Mouse (Mus musculus) adrenal gland, postnatal 0 days (tissue): ENCODE measurements around the gene 4930451I11Rik. TPM values are rescaled to one million over a fixed set of nuclear protein-coding genes. Genes with fewer than 3 reads are reported as not detected.

Experiments used
- polyA plus RNA-seq: library from polyadenylated mRNA; unstranded; fragments of >200 nt; fragmentation: Nextera tagmentation; extraction: Ambion mirVana; gene quantifications from 2 replicates; pipeline ENCODE4 v1.2.1, GENCODE M21; 2015

4930451I11Rik gene
- polyA plus RNA-seq, result not detected in 2 replicates

GRCm38 (mm10) chr7:126831539-126831938 is at the start of gene 4930451I11Rik:
Gene 4930451I11Rik (minus strand): TSS chr7:126831639.

GRCm38 (mm10) chr7:126862147-126862784 is 30.8 kb upstream of the 4930451I11Rik start, which contains the start of gene Ino80e:
Gene Ino80e (minus strand): TSS chr7:126862377.

GRCm38 (mm10) chr7:126861429-126862130 is 30.1 kb upstream of the 4930451I11Rik start, which contains the start of gene Hirip3:
Gene Hirip3 (plus strand): TSS chr7:126861972.

GRCm38 (mm10) chr7:126847116-126847420 is 15.6 kb upstream of the 4930451I11Rik start, which contains the start of gene Doc2a:
Gene Doc2a (plus strand): TSS chr7:126847416.

GRCm38 (mm10) chr7:126797411-126798126 is 33.9 kb downstream of the 4930451I11Rik start, which contains the start of gene Fam57b:
Gene Fam57b (plus strand): TSS chr7:126797668.

GRCm38 (mm10) chr7:126791851-126792720 is 39.4 kb downstream of the 4930451I11Rik start, which contains the start of gene Ppp4c:
Gene Ppp4c (minus strand): TSS chr7:126792496.

GRCm38 (mm10) chr7:126780971-126781635 is 50.3 kb downstream of the 4930451I11Rik start, which contains the start of gene Tbx6:
Gene Tbx6 (plus strand): TSS chr7:126781483.

Other genes with a start within 250 kb of the 4930451I11Rik start
- 0.87 and 1.9 TPM in 2 replicates for gene Apobr, start 246.7 kb downstream of the 4930451I11Rik start, polyA plus RNA-seq
- gene Cln3, start 245.8 kb downstream of the 4930451I11Rik start, polyA plus RNA-seq, result 18.2 and 21.2 TPM in 2 replicates
- not detected in 2 replicates for gene Il27, start 236.7 kb downstream of the 4930451I11Rik start, polyA plus RNA-seq
- 25.1 and 37.7 TPM in 2 replicates for gene Nupr1, start 200.8 kb downstream of the 4930451I11Rik start, polyA plus RNA-seq
- gene Sgf29, start 182.3 kb downstream of the 4930451I11Rik start, polyA plus RNA-seq, result 21.8 and 29.0 TPM in 2 replicates
- gene Sult1a1, start 155.2 kb downstream of the 4930451I11Rik start, polyA plus RNA-seq, result 41.3 and 56.5 TPM in 2 replicates
- gene Bola2, start 136.2 kb downstream of the 4930451I11Rik start, polyA plus RNA-seq, result 164 and 213 TPM in 2 replicates
- 7.1 and 8.3 TPM in 2 replicates for gene Slx1b, start 135.9 kb downstream of the 4930451I11Rik start, polyA plus RNA-seq
- gene Coro1a, start 123.9 kb downstream of the 4930451I11Rik start, polyA plus RNA-seq, result 30.5 and 42.8 TPM in 2 replicates
- gene Mapk3, start 72.0 kb downstream of the 4930451I11Rik start, polyA plus RNA-seq, result 85.9 and 91.2 TPM in 2 replicates
- gene Gdpd3, start 65.3 kb downstream of the 4930451I11Rik start, polyA plus RNA-seq, result 1.4 and 2.6 TPM in 2 replicates
- gene Ypel3, start 54.7 kb downstream of the 4930451I11Rik start, polyA plus RNA-seq, result 268 and 297 TPM in 2 replicates
- gene Tbx6, start 50.2 kb downstream of the 4930451I11Rik start, polyA plus RNA-seq, result 0.07 and 0.25 TPM in 2 replicates
- gene Ppp4c, start 39.1 kb downstream of the 4930451I11Rik start, polyA plus RNA-seq, result 149 and 172 TPM in 2 replicates
- gene Fam57b, start 34.0 kb downstream of the 4930451I11Rik start, polyA plus RNA-seq, result 3.6 and 8.0 TPM in 2 replicates
- gene Doc2a, start 15.8 kb upstream of the 4930451I11Rik start, polyA plus RNA-seq, result 1.7 and 6.6 TPM in 2 replicates
- 7.6 and 11.4 TPM in 2 replicates for gene Hirip3, start 30.3 kb upstream of the 4930451I11Rik start, polyA plus RNA-seq
- 49.7 and 55.2 TPM in 2 replicates for gene Ino80e, start 30.7 kb upstream of the 4930451I11Rik start, polyA plus RNA-seq
- 17.9 and 23.1 TPM in 2 replicates for gene Taok2, start 53.1 kb upstream of the 4930451I11Rik start, polyA plus RNA-seq
- gene Tmem219, start 91.3 kb upstream of the 4930451I11Rik start, polyA plus RNA-seq, result 50.5 and 58.1 TPM in 2 replicates
- 21.4 and 26.4 TPM in 2 replicates for gene Kctd13, start 97.2 kb upstream of the 4930451I11Rik start, polyA plus RNA-seq
- gene Asphd1, start 117.9 kb upstream of the 4930451I11Rik start, polyA plus RNA-seq, result 1.0 and 1.3 TPM in 2 replicates
- 35.6 and 92.1 TPM in 2 replicates for gene Sez6l2, start 118.9 kb upstream of the 4930451I11Rik start, polyA plus RNA-seq
- 79.0 and 102 TPM in 2 replicates for gene Cdipt, start 144.3 kb upstream of the 4930451I11Rik start, polyA plus RNA-seq
- 3.6 and 5.2 TPM in 2 replicates for gene Cdiptos, start 144.5 kb upstream of the 4930451I11Rik start, polyA plus RNA-seq
- 30.4 and 57.1 TPM in 2 replicates for gene Mvp, start 183.0 kb upstream of the 4930451I11Rik start, polyA plus RNA-seq
- 1.8 TPM in 1 of 2 replicates, not detected in the other for gene Pagr1b, start 184.8 kb upstream of the 4930451I11Rik start, polyA plus RNA-seq
- gene Pagr1a, start 185.7 kb upstream of the 4930451I11Rik start, polyA plus RNA-seq, result 34.5 and 46.8 TPM in 2 replicates
- 10.0 and 38.2 TPM in 2 replicates for gene Gm42742, start 189.5 kb upstream of the 4930451I11Rik start, polyA plus RNA-seq
- gene Prrt2, start 189.6 kb upstream of the 4930451I11Rik start, polyA plus RNA-seq, result 6.6 and 10.5 TPM in 2 replicates
- gene Maz, start 195.4 kb upstream of the 4930451I11Rik start, polyA plus RNA-seq, result 53.4 and 57.6 TPM in 2 replicates
- gene Kif22, start 210.8 kb upstream of the 4930451I11Rik start, polyA plus RNA-seq, result 23.5 and 31.1 TPM in 2 replicates